Mouse (Mus musculus) cerebellum, adult 2 months (tissue): ENCODE results near the gene Ccdc148. TPM values are rescaled to one million over a fixed set of nuclear protein-coding genes. Genes with fewer than 3 reads are reported as not detected.
A peak's percentile ranks its signal among the peaks of the same experiment; 100 is the strongest.

Experiments used
- DNase-seq, 2 experiments: peaks; one replicate each; pipeline ENCODE4 v3.0.0; 2021
- H3K27ac ChIP-seq: fragments of 200-500 bp; 2 replicates; pipeline ENCODE4 v1.5.1; 2012; ENCODE audit warnings: low read length, control low read depth, inconsistent platforms; ENCODE audit not compliant: insufficient read depth
- H3K27me3 ChIP-seq: fragments of 200-500 bp; 2 replicates; pipeline ENCODE4 v1.6.1; 2012; ENCODE audit warnings: inconsistent platforms, mild to moderate bottlenecking, low read length, moderate library complexity; ENCODE audit not compliant: control insufficient read depth, insufficient read depth
- H3K4me1 ChIP-seq: fragments of 200-500 bp; 2 replicates; pipeline ENCODE4 v1.6.1; 2011; ENCODE audit warnings: low read length; ENCODE audit not compliant: control insufficient read depth, insufficient read depth
- H3K4me3 ChIP-seq: fragments of 200-500 bp; replicated peaks from 2 replicates; pipeline ENCODE3; 2011; ENCODE audit warnings: mild to moderate bottlenecking, low read depth, low read length, control low read depth; ENCODE audit not compliant: insufficient read depth
- CTCF ChIP-seq: fragments of 200-500 bp; IDR thresholded peaks from 2 replicates; pipeline ENCODE4 v1.5.1; 2011; ENCODE audit warnings: low read depth, mild to moderate bottlenecking, control low read depth, low read length, moderate library complexity, borderline replicate concordance; ENCODE audit not compliant: insufficient read depth
- POLR2A ChIP-seq: fragments of 200-500 bp; IDR thresholded peaks from 2 replicates; pipeline ENCODE4 v1.6.1; 2011; ENCODE audit warnings: low read length, control low read depth, borderline replicate concordance; ENCODE audit not compliant: insufficient read depth
- WGBS: fragments of 180-500 bp; shearing (Covaris S2); methylation state at CpG from one replicate; pipeline ENCODE4 v1.1.7; 2018; 5-methylcytosine and 5-hydroxymethylcytosine counted together
- polyA plus RNA-seq: library from polyadenylated mRNA; depleted of rRNA; stranded (reverse); fragments of >200 nt; gene quantifications from 2 replicates; pipeline ENCODE4 v1.2.3, GENCODE M21; 2012

The Ccdc148 gene
- polyA plus RNA-seq, 1 experiment: 4.0 TPM

DNA sequence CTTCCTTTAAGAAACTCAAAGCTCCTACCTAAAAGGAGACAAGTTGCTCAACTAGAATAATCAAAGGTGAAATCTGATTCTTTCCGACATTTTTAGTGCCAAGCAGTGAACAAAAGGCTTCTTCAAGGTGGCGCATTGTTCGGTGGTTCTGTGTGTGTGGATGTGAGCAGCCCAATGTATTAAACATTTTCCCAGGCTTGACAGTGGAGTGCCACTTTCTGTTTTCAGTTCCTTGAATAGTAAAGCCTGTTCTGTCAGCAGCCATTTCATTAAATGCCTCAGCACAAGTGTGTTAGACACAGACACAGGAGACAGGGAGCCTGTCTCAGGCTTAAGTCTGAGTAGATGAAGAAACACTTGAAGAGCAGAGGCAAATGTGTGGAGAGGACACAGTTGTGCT lies 40.0 kb upstream of the Ccdc148 start:
- Histone ChIP-seq H3K4me1 (peaks cover 17% of the 10 kb centered on the region), H3K27me3 (no peaks in the 10 kb centered on the region), H3K27ac (no peak overlapping the region), H3K4me3 (no peak overlapping the region)
- WGBS: 85% methylated on average over 3 of the region's 3 CpGs
- no peak for DNase-seq
- TF ChIP-seq CTCF (no peak), POLR2A (no peak)

- H3K4me1 ChIP-seq: peaks cover 13% of the 10 kb centered on the region
- no peaks in the 10 kb centered on the region for H3K27me3 ChIP-seq
- DNase-seq: peak in 1 of 2 experiments; percentile 9
- 91% methylated on average over 5 of the region's 5 CpGs for WGBS
- no peak overlapping the region for H3K4me3 ChIP-seq
- no peak overlapping the region for H3K27ac ChIP-seq
- TF ChIP-seq POLR2A (no peak), CTCF (no peak)
Measured at GRCm38 (mm10) chr2:59199476-59199976, 39.0 kb upstream of the Ccdc148 start.

DNA sequence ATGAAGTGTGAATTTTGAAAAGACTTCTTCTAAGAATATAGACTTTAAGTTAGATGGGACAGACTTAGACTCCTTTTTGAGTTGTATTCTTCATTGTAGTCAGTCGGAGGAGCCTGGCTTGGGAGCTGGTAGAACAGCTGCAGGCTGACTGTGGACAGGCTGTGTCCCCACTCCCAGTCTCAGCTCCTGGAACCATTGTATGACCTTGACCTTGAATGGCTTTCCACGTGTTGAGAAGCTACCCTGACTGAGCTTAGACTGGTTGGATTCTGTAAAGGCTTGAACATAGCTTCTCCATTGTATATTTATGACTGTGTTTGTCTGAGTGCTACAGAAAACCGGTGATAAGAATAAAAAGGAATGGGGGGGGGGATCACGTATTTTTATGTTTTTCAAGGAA lies 36.7 kb upstream of the Ccdc148 start:
- DNase-seq: peak in 1 of 2 experiments; percentile 7
- Histone ChIP-seq H3K27me3 (no peaks in the 10 kb centered on the region), H3K27ac (no peak overlapping the region), H3K4me3 (no peak overlapping the region), H3K4me1 (no peaks in the 10 kb centered on the region; the same call in none of the 2 replicates)
- TF ChIP-seq POLR2A (no peak), CTCF (no peak)
- WGBS: 82% methylated on average over 4 of the region's 4 CpGs

DNA sequence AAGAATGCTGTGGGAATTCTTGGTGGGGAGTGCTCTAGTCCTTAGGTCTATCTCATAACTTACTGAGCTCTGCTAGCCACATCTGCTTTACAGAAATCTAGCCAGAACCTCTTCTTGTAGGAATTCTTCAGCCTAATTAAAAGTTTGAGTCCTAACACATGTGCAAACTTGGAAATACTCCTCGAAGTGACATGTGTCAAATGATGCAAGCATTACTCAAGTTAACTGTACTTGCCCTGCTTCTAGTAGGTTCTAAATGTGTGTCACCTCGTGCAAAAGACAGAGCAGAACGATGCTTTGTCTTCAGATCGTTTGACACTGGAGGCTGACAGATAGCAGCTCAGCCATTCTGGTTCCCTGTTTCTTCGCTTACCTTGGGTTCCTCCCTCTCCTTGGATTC lies 32.6 kb upstream of the Ccdc148 start:
- H3K4me1 ChIP-seq: peaks cover 29% of the 10 kb centered on the region
- no peak overlapping the region for H3K27ac ChIP-seq
- no peak for TF ChIP-seq CTCF
- no peak for TF ChIP-seq POLR2A
- DNase-seq: no peak
- 68% methylated on average over 5 of the region's 5 CpGs for WGBS
- H3K4me3 ChIP-seq: no peak overlapping the region
- H3K27me3 ChIP-seq: no peaks in the 10 kb centered on the region

DNA sequence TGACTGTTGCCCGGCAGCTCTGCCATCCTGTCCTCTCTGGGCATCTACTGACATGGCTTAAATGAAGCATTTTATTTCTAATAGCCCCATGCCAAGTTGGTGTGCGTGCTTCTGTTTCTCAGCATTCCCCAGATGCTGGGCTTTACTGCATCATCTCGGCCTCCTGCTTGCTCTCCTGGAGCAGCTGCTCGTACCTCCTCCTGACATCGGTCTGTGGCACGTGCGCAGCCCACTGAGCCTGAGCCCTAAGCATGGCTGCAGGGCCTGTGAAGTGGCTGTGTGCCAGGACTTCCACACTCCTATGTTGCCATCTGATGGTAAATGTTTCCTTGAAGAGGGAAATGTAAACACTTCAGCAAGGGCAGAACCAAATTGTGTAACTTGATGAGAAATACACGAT lies 31.0 kb upstream of the Ccdc148 start:
- peak; percentile 65 to 70 for DNase-seq
- no peaks in the 10 kb centered on the region for H3K27me3 ChIP-seq
- peak overlapping the region; percentile 29; the same call in 1 of the 2 replicates for H3K27ac ChIP-seq
- no peak for TF ChIP-seq CTCF
- TF ChIP-seq POLR2A: no peak
- H3K4me3 ChIP-seq: no peak overlapping the region
- H3K4me1 ChIP-seq: peaks cover 29% of the 10 kb centered on the region
- 29% methylated on average over 8 of the region's 8 CpGs for WGBS

DNA sequence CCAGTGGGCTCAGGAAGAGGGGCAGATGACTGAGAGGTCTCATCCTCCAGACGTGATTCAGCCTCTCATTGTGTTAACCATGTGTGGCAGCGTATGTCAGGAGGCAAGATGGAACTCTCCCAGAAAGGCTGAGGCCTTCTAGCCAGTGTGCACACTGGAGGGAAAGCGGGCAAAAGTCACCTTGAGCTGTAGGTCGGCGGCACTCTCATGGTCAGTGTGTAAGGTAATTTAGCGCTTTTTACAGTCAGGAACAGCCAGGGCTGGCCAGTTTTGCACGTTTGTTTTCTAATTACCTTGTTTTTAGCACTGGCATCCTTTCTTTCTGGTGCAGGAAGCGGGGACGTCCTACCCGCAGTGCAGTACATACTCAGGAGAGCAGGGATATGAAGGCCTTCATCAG lies 29.7 kb upstream of the Ccdc148 start:
- Histone ChIP-seq H3K27me3 (no peaks in the 10 kb centered on the region), H3K27ac (peak overlapping the region; percentile 77), H3K4me1 (peaks cover 29% of the 10 kb centered on the region), H3K4me3 (no peak overlapping the region)
- no peak for TF ChIP-seq CTCF
- TF ChIP-seq POLR2A: no peak
- WGBS: 49% methylated on average over 10 of the region's 10 CpGs
- DNase-seq: peak in 1 of 2 experiments; percentile 48

- 4% methylated on average over 5 of the region's 5 CpGs for WGBS
- H3K4me1 ChIP-seq: peaks cover 29% of the 10 kb centered on the region
- H3K27me3 ChIP-seq: no peaks in the 10 kb centered on the region
- TF ChIP-seq CTCF: no peak
- TF ChIP-seq POLR2A: no peak
- H3K4me3 ChIP-seq: no peak overlapping the region
- H3K27ac ChIP-seq: peak overlapping the region; percentile 77
- DNase-seq: peak; percentile 59 to 68
Measured at GRCm38 (mm10) chr2:59189661-59190185, 29.2 kb upstream of the Ccdc148 start.

DNA sequence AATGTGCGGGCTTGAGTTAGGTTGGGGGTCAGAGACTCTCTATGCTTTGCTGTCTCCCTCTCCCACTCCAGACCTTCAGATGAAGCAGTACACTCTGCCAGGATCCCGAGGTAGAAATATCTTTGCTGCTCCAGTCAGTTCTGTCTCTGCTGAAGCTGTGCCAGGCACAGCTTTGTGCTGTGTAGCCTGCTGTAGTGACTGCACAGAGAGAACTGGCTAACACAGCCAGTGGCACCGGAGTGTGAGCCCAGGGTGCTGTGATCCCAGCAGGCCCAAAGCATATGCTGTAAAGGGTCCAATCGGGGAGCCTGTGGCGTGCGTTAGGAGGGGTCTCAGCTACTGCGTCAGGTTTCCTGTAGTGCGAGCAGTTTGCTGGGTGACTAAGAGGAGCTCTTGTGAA lies 27.8 kb upstream of the Ccdc148 start:
- DNase-seq: peak; percentile 73 to 78
- no peak for TF ChIP-seq CTCF
- no peak for TF ChIP-seq POLR2A
- Histone ChIP-seq H3K27me3 (no peaks in the 10 kb centered on the region), H3K4me3 (no peak overlapping the region), H3K27ac (peak overlapping the region; percentile 49; the same call in 1 of the 2 replicates), H3K4me1 (peaks cover 32% of the 10 kb centered on the region)
- WGBS: 13% methylated on average over 8 of the region's 8 CpGs
